Mouse (Mus musculus): ENCODE results near the gene Tenm2. TPM values are rescaled to one million over a fixed set of nuclear protein-coding genes. Genes with fewer than 3 reads are reported as not detected.

The Tenm2 gene
- polyA plus RNA-seq, 1 experiment = 0.01 TPM

GRCm38 (mm10) chr11:36238890-36239289 is 996.9 kb downstream of the Tenm2 start:
- Histone ChIP-seq H3K9me3 (peaks cover 9% of the 10 kb centered on the region), H3K36me3 (replicated peaks; ENCODE audit: low read length) (no peaks in the 10 kb centered on the region), H3K4me3 (replicated peaks) (no peak overlapping the region), H3K27me3 (replicated peaks) (no peaks in the 10 kb centered on the region), H3K4me1 (no peaks in the 10 kb centered on the region)
- no peak for TF ChIP-seq FLI1 (IDR thresholded peaks at IDR 0.05; ENCODE audit: low read length)
- no peak for TF ChIP-seq GATA1 (IDR thresholded peaks at IDR 0.05; ENCODE audit: borderline replicate concordance, low read length)

DNA sequence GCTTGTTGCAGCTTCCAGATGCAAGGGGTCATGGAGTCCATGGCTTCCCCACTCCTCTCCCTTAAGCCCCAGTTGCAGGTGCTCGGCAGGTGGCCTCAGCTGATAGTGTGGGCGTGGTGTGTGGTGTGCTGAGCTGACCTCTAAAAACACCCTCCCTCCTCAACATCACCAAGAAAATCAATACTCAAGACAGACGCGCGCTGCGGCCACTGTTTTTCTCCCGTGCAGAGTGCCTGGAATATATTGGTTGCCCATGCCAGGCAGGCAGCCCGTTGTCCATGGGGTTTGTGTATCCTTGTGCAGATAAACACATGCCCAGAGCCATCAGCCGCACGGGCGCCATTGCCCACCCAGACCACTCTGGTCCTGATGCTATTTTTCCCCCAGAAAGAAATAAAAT is 1007.1 kb downstream of the Tenm2 start:
- Histone ChIP-seq H3K4me3 (replicated peaks) (no peak overlapping the region), H3K36me3 (replicated peaks; ENCODE audit: low read length) (no peaks in the 10 kb centered on the region), H3K9me3 (peaks cover 16% of the 10 kb centered on the region), H3K4me1 (no peaks in the 10 kb centered on the region), H3K27me3 (replicated peaks) (no peaks in the 10 kb centered on the region)
- TF ChIP-seq GATA1 (IDR thresholded peaks at IDR 0.05; ENCODE audit: borderline replicate concordance, low read length) (no peak), FLI1 (IDR thresholded peaks at IDR 0.05; ENCODE audit: low read length) (no peak)

DNA sequence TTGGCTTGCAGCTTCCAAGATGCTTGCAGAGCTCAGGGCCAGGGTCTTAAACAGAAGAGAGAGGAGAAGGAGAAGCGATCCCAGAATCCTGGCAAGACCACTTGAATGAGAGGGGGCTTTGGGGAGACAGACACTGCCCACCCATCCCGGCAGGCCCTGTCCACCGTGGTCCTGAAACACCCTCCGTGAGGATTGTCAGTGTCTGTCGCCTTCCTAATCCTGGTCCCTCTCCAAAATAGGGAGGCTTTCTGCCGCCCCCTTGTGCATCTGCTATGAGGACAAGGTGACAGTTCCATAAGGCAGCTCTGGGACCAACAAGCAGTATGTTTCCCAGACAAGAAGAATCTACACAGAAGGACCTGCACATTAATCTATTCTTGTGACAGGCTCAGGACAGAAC is 1007.6 kb downstream of the Tenm2 start:
- Histone ChIP-seq H3K36me3 (replicated peaks; ENCODE audit: low read length) (no peaks in the 10 kb centered on the region), H3K4me1 (no peaks in the 10 kb centered on the region), H3K4me3 (replicated peaks) (no peak overlapping the region), H3K9me3 (peaks cover 16% of the 10 kb centered on the region), H3K27me3 (replicated peaks) (no peaks in the 10 kb centered on the region)
- TF ChIP-seq FLI1 (IDR thresholded peaks at IDR 0.05; ENCODE audit: low read length) = no peak

GRCm38 (mm10) chr11:36226061-36226460 is 1009.7 kb downstream of the Tenm2 start:
- Histone ChIP-seq H3K4me3 (replicated peaks) (no peak overlapping the region), H3K4me1 (no peaks in the 10 kb centered on the region), H3K9me3 (peaks cover 16% of the 10 kb centered on the region), H3K27me3 (replicated peaks) (no peaks in the 10 kb centered on the region), H3K36me3 (replicated peaks; ENCODE audit: low read length) (no peaks in the 10 kb centered on the region)
- no peak for TF ChIP-seq GATA1 (IDR thresholded peaks at IDR 0.05; ENCODE audit: borderline replicate concordance, low read length)
- no peak for TF ChIP-seq FLI1 (IDR thresholded peaks at IDR 0.05; ENCODE audit: low read length)

DNA sequence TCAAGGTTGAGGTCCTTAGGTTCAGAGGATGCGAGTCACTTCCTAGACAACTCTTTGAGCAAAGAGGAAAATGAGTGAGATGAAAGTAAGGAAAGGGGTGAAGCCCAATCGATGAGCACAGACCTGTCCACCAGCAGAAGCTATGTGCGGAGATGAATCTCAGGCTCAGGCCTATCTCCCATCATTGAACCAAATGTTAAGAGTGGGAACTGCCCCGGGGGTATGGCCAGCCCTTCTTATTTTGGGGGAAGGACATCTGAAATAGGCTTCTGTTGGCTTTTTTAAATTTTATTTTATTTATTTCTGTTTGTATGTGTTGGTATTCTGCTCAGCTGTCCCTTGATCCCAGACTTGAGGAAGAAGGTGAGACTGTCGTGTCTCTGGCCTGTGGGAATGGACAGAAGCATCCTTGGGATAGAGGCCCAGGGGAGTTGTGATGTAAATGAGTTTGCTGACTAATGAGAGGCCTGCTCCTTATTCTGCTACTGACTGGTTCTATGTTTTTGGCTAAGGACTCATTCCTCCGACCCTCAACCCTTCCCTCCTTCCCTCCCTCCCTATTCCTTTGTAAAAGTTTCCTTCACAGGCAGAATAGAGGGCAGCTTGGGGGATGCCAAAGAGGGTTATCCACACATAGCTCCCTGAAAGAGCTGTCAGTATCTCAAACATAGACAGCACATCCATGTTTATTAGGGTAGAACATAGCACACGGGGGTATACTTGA is 1011.9 kb downstream of the Tenm2 start:
- H3K36me3 ChIP-seq (replicated peaks; ENCODE audit: low read length) = no peaks in the 10 kb centered on the region

GRCm38 (mm10) chr11:36222071-36222470 is 1013.7 kb downstream of the Tenm2 start:
- TF ChIP-seq GATA1 (IDR thresholded peaks at IDR 0.05; ENCODE audit: borderline replicate concordance, low read length) (no peak), FLI1 (IDR thresholded peaks at IDR 0.05; ENCODE audit: low read length) (no peak)
- no peaks in the 10 kb centered on the region for H3K27me3 ChIP-seq (replicated peaks)
- no peaks in the 10 kb centered on the region for H3K36me3 ChIP-seq (replicated peaks; ENCODE audit: low read length)
- no peak overlapping the region for H3K4me3 ChIP-seq (replicated peaks)
- H3K9me3 ChIP-seq = peaks cover 11% of the 10 kb centered on the region
- H3K4me1 ChIP-seq = no peaks in the 10 kb centered on the region

More for the DNA sequence above, 1011.9 kb downstream of the Tenm2 start:
- Histone ChIP-seq H3K9me3 (peaks cover 11% of the 10 kb centered on the region), H3K4me1 (no peaks in the 10 kb centered on the region), H3K4me3 (replicated peaks) (no peak overlapping the region), H3K27me3 (replicated peaks) (no peaks in the 10 kb centered on the region)
- TF ChIP-seq FLI1 (IDR thresholded peaks at IDR 0.05; ENCODE audit: low read length) (no peak), GATA1 (IDR thresholded peaks at IDR 0.05; ENCODE audit: borderline replicate concordance, low read length) (no peak)

DNA sequence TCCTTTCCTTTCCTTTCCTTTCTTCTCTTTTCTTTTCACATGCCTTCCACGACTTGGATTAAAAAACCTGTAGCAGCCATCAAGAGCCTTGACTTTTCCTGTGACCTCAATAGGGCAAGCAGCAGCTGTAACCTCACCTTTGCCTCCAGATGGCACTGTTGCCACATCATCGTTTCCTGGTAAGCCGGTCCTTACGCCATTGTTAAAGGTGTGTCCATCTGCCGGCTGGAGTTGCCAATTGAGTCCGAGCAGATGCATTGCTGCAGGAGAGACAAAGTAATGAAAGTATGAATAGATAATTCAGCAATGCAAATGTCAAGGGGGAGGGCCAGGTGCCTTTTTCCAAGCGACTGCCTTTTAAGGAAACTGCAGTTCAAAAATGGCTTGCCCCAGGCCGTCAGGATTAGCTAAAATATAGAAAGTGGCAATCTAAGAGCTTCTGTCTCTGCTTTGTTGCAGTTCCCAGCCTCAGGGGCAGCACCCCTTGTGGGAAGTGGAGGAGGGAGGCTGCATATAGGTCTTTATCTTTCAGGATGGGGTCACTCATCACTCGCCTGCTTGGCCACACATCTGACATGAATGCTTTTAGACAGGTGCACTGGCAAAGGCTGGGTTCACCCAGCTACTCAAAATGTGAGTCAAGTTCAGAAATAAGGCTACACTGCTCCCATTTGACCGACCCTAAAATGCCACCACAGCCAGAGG is 1014.3 kb downstream of the Tenm2 start:
- no peak for TF ChIP-seq FLI1 (IDR thresholded peaks at IDR 0.05; ENCODE audit: low read length)
- no peak for TF ChIP-seq GATA1 (IDR thresholded peaks at IDR 0.05; ENCODE audit: borderline replicate concordance, low read length)
- Histone ChIP-seq H3K27me3 (replicated peaks) (no peaks in the 10 kb centered on the region), H3K4me3 (replicated peaks) (peak overlapping the region; percentile 65), H3K9me3 (peaks cover 10% of the 10 kb centered on the region), H3K4me1 (no peaks in the 10 kb centered on the region), H3K36me3 (replicated peaks; ENCODE audit: low read length) (no peaks in the 10 kb centered on the region)

GRCm38 (mm10) chr11:36220651-36221050 is 1015.1 kb downstream of the Tenm2 start:
- Histone ChIP-seq H3K9me3 (peaks cover 4% of the 10 kb centered on the region), H3K4me3 (replicated peaks) (no peak overlapping the region), H3K27me3 (replicated peaks) (no peaks in the 10 kb centered on the region), H3K4me1 (no peaks in the 10 kb centered on the region), H3K36me3 (replicated peaks; ENCODE audit: low read length) (no peaks in the 10 kb centered on the region)
- no peak for TF ChIP-seq FLI1 (IDR thresholded peaks at IDR 0.05; ENCODE audit: low read length)
- TF ChIP-seq GATA1 (IDR thresholded peaks at IDR 0.05; ENCODE audit: borderline replicate concordance, low read length) = no peak

DNA sequence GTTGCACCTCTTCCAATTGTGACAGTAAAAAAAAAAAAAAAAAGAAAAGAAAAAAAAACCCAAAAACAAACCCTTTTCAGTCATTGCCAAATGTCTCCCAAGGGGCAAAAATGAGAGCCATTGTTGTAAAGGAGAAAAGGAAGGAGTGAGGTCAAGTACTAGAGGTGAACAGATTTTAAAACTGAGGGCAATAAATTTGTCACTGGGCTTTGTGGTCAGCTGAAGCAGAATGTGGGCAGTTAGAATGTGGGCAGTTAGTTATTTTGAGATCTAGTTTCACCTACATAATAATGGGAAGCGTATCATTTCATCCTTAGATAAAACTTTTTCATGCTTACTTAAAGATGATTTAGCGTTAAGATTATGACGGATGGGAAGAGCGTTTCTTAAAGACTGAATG is 1016.2 kb downstream of the Tenm2 start:
- Histone ChIP-seq H3K4me1 (no peaks in the 10 kb centered on the region), H3K9me3 (no peaks in the 10 kb centered on the region), H3K4me3 (replicated peaks) (no peak overlapping the region), H3K36me3 (replicated peaks; ENCODE audit: low read length) (no peaks in the 10 kb centered on the region), H3K27me3 (replicated peaks) (no peaks in the 10 kb centered on the region)
- no peak for TF ChIP-seq FLI1 (IDR thresholded peaks at IDR 0.05; ENCODE audit: low read length)
- TF ChIP-seq GATA1 (IDR thresholded peaks at IDR 0.05; ENCODE audit: borderline replicate concordance, low read length) = no peak

DNA sequence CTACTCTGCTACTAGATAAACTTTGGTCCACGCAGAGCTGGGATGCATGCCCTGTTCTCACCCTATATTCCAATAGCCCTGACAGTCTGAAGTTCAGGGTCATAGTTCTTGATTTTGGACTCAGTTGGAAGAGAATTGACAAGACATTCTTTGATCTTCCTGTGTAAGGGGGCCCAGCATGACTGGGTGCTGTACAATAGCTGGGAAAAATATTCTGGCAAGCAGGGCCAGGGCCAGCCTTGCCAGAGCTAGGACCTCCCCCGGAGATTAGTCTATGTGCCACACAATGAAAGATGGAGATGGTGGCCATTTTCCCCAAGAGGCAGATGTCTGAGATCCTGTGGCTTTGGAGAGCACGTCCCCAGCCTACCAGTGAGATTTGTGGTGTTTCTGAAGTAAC is 1021.2 kb downstream of the Tenm2 start:
- H3K27me3 ChIP-seq (replicated peaks) = no peaks in the 10 kb centered on the region
- H3K4me3 ChIP-seq (replicated peaks) = no peak overlapping the region
- H3K36me3 ChIP-seq (replicated peaks; ENCODE audit: low read length) = no peaks in the 10 kb centered on the region
- no peaks in the 10 kb centered on the region for H3K4me1 ChIP-seq
- TF ChIP-seq FLI1 (IDR thresholded peaks at IDR 0.05; ENCODE audit: low read length) (no peak), GATA1 (IDR thresholded peaks at IDR 0.05; ENCODE audit: borderline replicate concordance, low read length) (no peak)
- peaks cover 7% of the 10 kb centered on the region; the same call in 1 of the 2 replicates for H3K9me3 ChIP-seq
